Mouse (Mus musculus) brain, embryonic 14.5 days (tissue): ENCODE results near the gene Amh.

Source experiments
- CTCF ChIP-seq: fragments of 200-500 bp; IDR thresholded peaks from 2 replicates; pipeline ENCODE4 v1.5.1; 2012; ENCODE audit warnings: inconsistent platforms, mild to moderate bottlenecking, moderate library complexity, borderline replicate concordance; ENCODE audit not compliant: insufficient read depth, insufficient read length; ENCODE audit errors: extremely low read depth
- POLR2A ChIP-seq: fragments of 200-500 bp; IDR thresholded peaks from 2 replicates; pipeline ENCODE4 v1.6.1; 2012; ENCODE audit warnings: mild to moderate bottlenecking, inconsistent platforms, borderline replicate concordance; ENCODE audit not compliant: poor library complexity, insufficient read depth, insufficient read length, severe bottlenecking; ENCODE audit errors: extremely low read depth

- TF ChIP-seq CTCF (no peak), POLR2A (no peak)
Measured at GRCm38 (mm10) chr10:80784302-80784701, 20.7 kb upstream of the Amh start.
